Mouse (Mus musculus) brain, embryonic 18.5 days (tissue): ENCODE measurements around the gene Diaph2.
"Not testable (repeated sequence)": the region's sequence is repeated elsewhere in the genome, so short reads cannot be mapped to it uniquely, and the experiment has no call there.

Experiments used
- DNase-seq: peaks from one replicate; pipeline ENCODE4 v3.0.0-alpha.2; 2012; ENCODE audit warnings: low read depth, low spot score

Diaph2 gene

GRCm38 (mm10) chrX:129831903-129832302, 82.4 kb downstream of the Diaph2 start:
- peak; percentile 18 for DNase-seq

- DNase-seq = no peak
These were observed 84.3 kb downstream of the Diaph2 start for GRCm38 (mm10) chrX:129833887-129834286.

DNA sequence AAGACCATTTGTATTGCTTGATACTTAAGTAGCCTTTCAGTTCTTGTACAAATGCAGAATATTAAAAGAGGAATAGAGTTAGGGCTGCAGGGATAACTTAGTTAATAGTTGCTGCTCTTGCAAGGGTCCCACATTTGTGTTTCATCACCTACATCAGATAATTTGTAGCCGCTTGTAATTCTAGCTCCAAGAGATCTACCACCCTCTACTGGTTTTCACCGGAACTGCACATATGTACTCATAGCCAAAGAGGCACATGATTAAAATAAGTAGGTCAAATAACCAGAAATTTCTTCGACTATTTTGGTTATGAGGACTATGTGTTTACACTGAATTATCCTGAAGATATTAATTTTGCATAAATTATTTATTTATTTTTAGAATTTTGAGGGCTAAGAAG, 134.9 kb downstream of the Diaph2 start:
- no peak for DNase-seq

DNA sequence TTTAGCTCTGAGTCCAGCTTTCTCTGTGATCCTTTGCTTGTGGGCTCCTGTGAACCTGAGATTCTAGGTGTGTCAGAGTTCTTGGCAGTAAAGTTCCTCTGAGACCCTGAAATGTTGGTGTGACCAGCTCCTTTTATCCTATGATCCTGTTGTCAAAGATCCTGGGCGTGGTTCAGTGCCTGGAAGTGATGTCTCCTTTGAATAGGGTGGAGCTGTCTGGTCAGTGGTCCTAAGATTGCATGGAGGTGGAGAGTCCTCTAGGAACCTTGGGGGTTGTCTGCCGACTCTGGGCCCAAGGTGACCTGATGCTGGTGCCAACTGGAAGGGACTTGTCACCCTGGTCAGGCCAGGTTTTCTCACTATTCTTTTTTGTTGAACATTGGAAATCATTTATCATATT, 176.3 kb downstream of the Diaph2 start:
- DNase-seq = no peak

GRCm38 (mm10) chrX:129974816-129975215, 225.3 kb downstream of the Diaph2 start:
- no peak for DNase-seq

GRCm38 (mm10) chrX:130008210-130008609, 258.7 kb downstream of the Diaph2 start:
- no peak for DNase-seq

GRCm38 (mm10) chrX:130019735-130020134, 270.2 kb downstream of the Diaph2 start:
- no peak for DNase-seq

DNA sequence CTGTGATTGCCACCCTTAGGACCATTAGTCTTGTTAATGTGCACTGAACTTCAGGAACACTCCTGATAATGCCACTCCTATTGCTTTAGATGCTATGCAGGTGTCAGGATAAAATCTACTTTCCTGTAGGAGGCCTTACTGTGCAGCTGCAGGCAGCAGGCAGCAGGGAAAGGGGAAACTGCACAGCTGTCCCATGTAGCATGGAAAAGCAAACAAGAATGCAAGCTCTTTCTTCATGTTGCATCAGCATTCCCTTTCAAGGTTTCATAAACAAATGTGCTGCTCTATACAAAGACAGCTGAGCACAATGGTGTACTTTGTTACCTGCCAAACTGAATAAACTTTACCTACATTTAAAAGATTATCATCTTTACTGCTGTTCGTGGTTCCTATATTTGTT, 295.0 kb downstream of the Diaph2 start:
- DNase-seq = no peak

DNA sequence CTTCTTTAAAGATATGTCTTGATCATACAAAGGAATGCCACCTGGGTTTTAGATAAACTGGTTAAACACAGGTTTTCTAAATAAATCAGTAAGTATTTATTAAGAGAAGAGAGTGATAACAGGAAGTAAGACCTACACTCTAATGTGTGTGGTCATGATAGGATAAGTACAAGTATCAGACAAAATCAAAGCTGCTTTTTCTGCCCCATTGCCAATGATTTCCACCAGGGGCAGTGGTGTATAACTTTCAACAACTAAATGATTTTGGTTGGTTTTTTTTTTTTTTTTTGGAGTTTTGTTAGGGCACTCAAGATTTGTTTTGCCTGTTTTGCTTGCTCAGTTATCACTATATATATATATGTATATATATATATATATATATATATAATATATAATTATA, 399.7 kb downstream of the Diaph2 start:
- DNase-seq = no peak

GRCm38 (mm10) chrX:130152164-130152563, 402.6 kb downstream of the Diaph2 start:
- no peak for DNase-seq

DNA sequence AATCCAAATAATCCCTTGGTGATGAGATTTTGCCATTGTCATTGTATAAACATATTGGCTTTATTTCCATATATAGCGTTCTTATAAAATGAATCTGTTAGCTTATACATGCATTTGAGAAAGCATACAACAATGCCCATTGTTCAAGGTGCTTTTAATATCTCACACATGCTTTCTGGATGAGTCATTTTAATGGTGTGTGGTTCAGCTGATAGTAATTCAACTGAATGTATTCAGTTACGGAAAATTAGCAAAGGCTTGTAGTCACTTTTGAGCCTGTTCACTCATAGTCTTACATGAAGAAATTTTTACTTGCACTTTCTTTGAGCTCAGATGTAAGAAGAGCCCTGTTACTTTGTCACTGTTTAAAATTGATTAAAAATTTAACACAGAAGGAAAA, 423.6 kb downstream of the Diaph2 start:
- DNase-seq = no peak

DNA sequence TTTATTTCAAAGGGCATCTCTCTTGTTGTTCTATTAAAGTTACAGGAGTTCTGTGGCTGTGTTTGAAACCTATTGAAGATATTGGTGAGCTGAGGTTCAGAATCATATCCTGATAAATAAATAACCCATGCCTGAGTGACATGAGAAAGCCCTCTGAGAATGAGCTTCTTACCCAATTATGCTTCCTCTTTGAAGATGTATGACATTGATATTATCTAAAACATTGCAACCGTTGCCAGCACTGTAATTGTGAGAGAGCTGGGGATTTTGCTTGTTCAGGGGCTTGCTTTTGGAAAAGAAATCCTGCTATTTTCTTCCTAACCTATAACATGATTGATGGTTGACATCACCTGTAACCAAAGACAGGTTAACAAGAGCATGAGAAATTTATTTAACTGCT, 438.3 kb downstream of the Diaph2 start:
- DNase-seq = no peak

- no peak for DNase-seq
These were observed 438.9 kb downstream of the Diaph2 start for GRCm38 (mm10) chrX:130188449-130188848.

- DNase-seq = no peak
These were observed 439.7 kb downstream of the Diaph2 start for GRCm38 (mm10) chrX:130189250-130189649.

- DNase-seq = not testable (repeated sequence)
These were observed 447.9 kb downstream of the Diaph2 start for GRCm38 (mm10) chrX:130197412-130197811.

DNA sequence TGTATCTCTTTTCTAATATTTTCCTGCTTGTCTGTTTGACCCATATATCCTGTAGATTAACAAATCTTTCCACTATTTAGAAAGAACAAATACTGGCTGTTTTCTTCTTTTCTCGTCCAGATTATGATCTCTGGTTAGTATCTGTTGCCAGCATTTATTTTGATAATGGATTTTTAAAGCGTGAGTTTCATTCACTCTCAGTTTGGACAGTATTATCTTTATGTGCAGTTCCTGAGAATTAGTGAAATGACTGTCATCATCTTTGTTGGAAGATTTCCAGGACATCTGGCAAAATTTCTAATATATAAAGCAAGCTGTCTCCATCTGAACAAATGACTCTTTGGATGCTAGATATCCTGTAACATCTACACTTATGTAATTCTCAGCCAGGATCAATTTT, 455.7 kb downstream of the Diaph2 start:
- DNase-seq = no peak

GRCm38 (mm10) chrX:130212227-130212626, 462.7 kb downstream of the Diaph2 start:
- no peak for DNase-seq

GRCm38 (mm10) chrX:130212759-130213158, 463.2 kb downstream of the Diaph2 start:
- no peak for DNase-seq

- DNase-seq = no peak
These were observed 480.5 kb downstream of the Diaph2 start for GRCm38 (mm10) chrX:130230045-130230444.

GRCm38 (mm10) chrX:130235167-130235566, 485.6 kb downstream of the Diaph2 start:
- no peak for DNase-seq

GRCm38 (mm10) chrX:130246652-130247051, 497.1 kb downstream of the Diaph2 start:
- DNase-seq = no peak

DNA sequence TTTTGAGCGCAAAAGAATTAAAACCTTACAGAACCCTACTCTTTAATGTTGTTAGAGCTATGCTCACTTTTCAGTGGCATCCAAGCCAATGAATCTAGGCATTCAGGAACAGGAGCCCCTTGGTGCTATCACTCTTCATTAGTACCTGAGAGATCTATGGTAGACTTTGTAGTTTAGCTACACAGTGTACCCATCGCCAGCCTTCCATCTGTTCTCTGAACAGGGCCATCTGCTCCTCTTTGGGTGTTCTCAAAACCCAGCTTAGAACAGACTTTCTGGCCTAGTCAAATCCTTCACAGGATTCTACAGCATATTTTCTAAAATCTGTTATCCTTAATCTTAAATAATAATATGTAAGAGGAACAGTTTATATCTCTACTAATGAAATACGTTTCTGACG, 504.1 kb downstream of the Diaph2 start:
- no peak for DNase-seq

- DNase-seq = no peak
These were observed 516.2 kb downstream of the Diaph2 start for GRCm38 (mm10) chrX:130265707-130266106.

- no peak for DNase-seq
These were observed 529.6 kb downstream of the Diaph2 start for GRCm38 (mm10) chrX:130279144-130279543.

GRCm38 (mm10) chrX:130281484-130281883, 531.9 kb downstream of the Diaph2 start:
- no peak for DNase-seq
